Mouse (Mus musculus) effector memory CD4-positive, alpha-beta T cell, adult 7 months (primary cell): Measurements from ENCODE around the gene Etv1. TPM values are rescaled to one million over a fixed set of nuclear protein-coding genes. Genes with fewer than 3 reads are reported as not detected.

Source experiments
- polyA plus RNA-seq: library from polyadenylated mRNA; unstranded; fragments of 100-300 nt; shearing (Covaris generic); gene quantifications from one replicate; pipeline ENCODE4 v1.2.1, GENCODE M21; 2017

Gene Etv1
- 0.45 TPM for polyA plus RNA-seq

GRCm38 (mm10) chr12:38779186-38779777 is at the start of gene Etv1:
Gene Etv1 (plus strand): TSS chr12:38779380.

